Mouse (Mus musculus) embryonic facial prominence, embryonic 14.5 days (tissue): ENCODE data around the gene Akt1. TPM values are rescaled to one million over a fixed set of nuclear protein-coding genes. Genes with fewer than 3 reads are reported as not detected.
A peak's percentile ranks its signal among the peaks of the same experiment; 100 is the strongest.

Experiments
- ATAC-seq: fragments of 200-750 bp; cut with Nextera tagmentation; 2 replicates; pipeline ENCODE4 v1.8.0; 2017; ENCODE audit warnings: low read depth, moderate number of reproducible peaks, moderate TSS enrichment
- DNase-seq: peaks from one replicate; pipeline ENCODE4 v3.0.0-alpha.2; 2015; ENCODE audit warnings: low spot score
- H3K27ac ChIP-seq: fragments of 300-500 bp; sonication (generic); replicated peaks from 2 replicates; pipeline ENCODE4 v1.5.1; 2014; ENCODE audit warnings: low read depth, mild to moderate bottlenecking, low read length, moderate library complexity
- H3K27me3 ChIP-seq: fragments of 300-500 bp; sonication (generic); replicated peaks from 2 replicates; pipeline ENCODE4 v1.6.1; 2014; ENCODE audit warnings: low read length; ENCODE audit not compliant: control insufficient read depth, insufficient read depth
- H3K36me3 ChIP-seq: fragments of 300-500 bp; sonication (generic); 2 replicates; pipeline ENCODE4 v1.6.1; 2014; ENCODE audit warnings: low read length, mixed read lengths; ENCODE audit not compliant: control insufficient read depth, insufficient read depth
- H3K4me1 ChIP-seq: fragments of 300-500 bp; sonication (generic); 2 replicates; pipeline ENCODE4 v1.6.1; 2014; ENCODE audit warnings: antibody characterized with exemption, low read length; ENCODE audit not compliant: control insufficient read depth, insufficient read depth
- H3K4me2 ChIP-seq: fragments of 300-500 bp; sonication (generic); 2 replicates; pipeline ENCODE4 v1.6.1; 2014; ENCODE audit warnings: low read depth, mild to moderate bottlenecking, low read length, moderate library complexity, mixed read lengths
- H3K4me3 ChIP-seq: fragments of 300-500 bp; sonication (generic); 2 replicates; pipeline ENCODE4 v1.5.1; 2014; ENCODE audit warnings: low read depth, mild to moderate bottlenecking, low read length
- H3K9ac ChIP-seq: fragments of 300-500 bp; sonication (generic); 2 replicates; pipeline ENCODE4 v1.6.1; 2014; ENCODE audit warnings: low read depth, mild to moderate bottlenecking, low read length, moderate library complexity, mixed read lengths
- H3K9me3 ChIP-seq: fragments of 300-500 bp; sonication (generic); 2 replicates; pipeline ENCODE4 v1.6.1; 2016; ENCODE audit warnings: low read length; ENCODE audit not compliant: control insufficient read depth
- WGBS: fragments of 180-500 bp; shearing (Covaris S2); extraction: QIAGEN DNeasy Blood & Tissue Kit; methylation state at CpG from one replicate; pipeline ENCODE4 v1.1.7; 2014; 5-methylcytosine and 5-hydroxymethylcytosine counted together
- microRNA-seq: library from miRNA; unstranded; fragments of <30 nt; microRNA quantifications from one replicate; pipeline ENCODE4, GENCODE M21; 2016; ENCODE audit warnings: borderline number of aligned reads
- polyA plus RNA-seq: library from polyadenylated mRNA; unstranded; fragments of >200 nt; fragmentation: Nextera tagmentation; extraction: Ambion mirVana; gene quantifications from 2 replicates; pipeline ENCODE4 v1.2.1, GENCODE M21; 2014

Akt1 gene
- polyA plus RNA-seq, 1 experiment from 2014 or later = 84.0 TPM

GRCm38 (mm10) chr12:112606998-112607397 is 67.7 kb downstream of the Akt1 start:
- ATAC-seq = no peak
- Histone ChIP-seq H3K9me3 (no peaks in the 10 kb centered on the region), H3K9ac (no peak overlapping the region), H3K4me2 (no peak overlapping the region), H3K27me3 (no peaks in the 10 kb centered on the region), H3K4me3 (no peak overlapping the region), H3K4me1 (no peaks in the 10 kb centered on the region), H3K27ac (no peak overlapping the region), H3K36me3 (peaks cover 56% of the 10 kb centered on the region; the same call in 1 of the 2 replicates)
- no peak for DNase-seq
- WGBS = 58% methylated on average over 4 of the region's 6 CpGs

GRCm38 (mm10) chr12:112605766-112606165 is 68.9 kb downstream of the Akt1 start:
- H3K4me1 ChIP-seq = no peaks in the 10 kb centered on the region
- H3K27ac ChIP-seq = no peak overlapping the region
- DNase-seq (no peak), ATAC-seq (peak; percentile 75)
- 46% methylated on average over 6 of the region's 6 CpGs for WGBS
- H3K36me3 ChIP-seq = peaks cover 50% of the 10 kb centered on the region; the same call in 1 of the 2 replicates
- H3K9me3 ChIP-seq = no peaks in the 10 kb centered on the region
- H3K27me3 ChIP-seq = no peaks in the 10 kb centered on the region
- no peak overlapping the region for H3K9ac ChIP-seq
- no peak overlapping the region for H3K4me3 ChIP-seq
- H3K4me2 ChIP-seq = no peak overlapping the region

- peaks cover 43% of the 10 kb centered on the region; the same call in 1 of the 2 replicates for H3K36me3 ChIP-seq
- H3K4me2 ChIP-seq = no peak overlapping the region
- no peaks in the 10 kb centered on the region for H3K4me1 ChIP-seq
- H3K9ac ChIP-seq = 0 out of 2 replicates have a peak overlapping the region, but pooled peaks have one; percentile 19
- DNase-seq = peak; percentile 73
- H3K9me3 ChIP-seq = no peaks in the 10 kb centered on the region
- ATAC-seq = peak; percentile 74
- H3K27me3 ChIP-seq = no peaks in the 10 kb centered on the region
- no peak overlapping the region for H3K4me3 ChIP-seq
- 61% methylated on average over 20 of the region's 20 CpGs for whole genome bisulfite sequencing
- no peak overlapping the region for H3K27ac ChIP-seq
These were observed 69.7 kb downstream of the Akt1 start for GRCm38 (mm10) chr12:112604709-112605649.

- Histone ChIP-seq H3K9ac (no peak overlapping the region), H3K4me3 (no peak overlapping the region), H3K27me3 (no peaks in the 10 kb centered on the region), H3K36me3 (peaks cover 34% of the 10 kb centered on the region; the same call in 1 of the 2 replicates), H3K4me2 (no peak overlapping the region), H3K9me3 (no peaks in the 10 kb centered on the region), H3K27ac (no peak overlapping the region), H3K4me1 (no peaks in the 10 kb centered on the region)
- no peak for ATAC-seq
- DNase-seq = no peak
- WGBS = 90% methylated on average over 3 of the region's 5 CpGs
These were observed 70.7 kb downstream of the Akt1 start for GRCm38 (mm10) chr12:112604022-112604421.

Small RNA genes within 50 kb of the gene (microRNA-seq; reads per million reads assigned to microRNA genes)
- gene Mir6939 = not detected

Other genes starting within 250 kb of the Akt1 start
- 0.69 and 1.2 TPM in 2 replicates for gene A530016L24Rik, start 185.4 kb downstream of the Akt1 start, polyA plus RNA-seq
- 2.4 and 2.9 TPM in 2 replicates for gene Tmem179, start 158.1 kb downstream of the Akt1 start, polyA plus RNA-seq
- gene Inf2, start 86.1 kb downstream of the Akt1 start, polyA plus RNA-seq = 6.4 and 8.1 TPM in 2 replicates
- gene Adssl1, start 54.8 kb downstream of the Akt1 start, polyA plus RNA-seq = 23.2 and 26.5 TPM in 2 replicates
- 211 and 239 TPM in 2 replicates for gene Siva1, start 30.2 kb downstream of the Akt1 start, polyA plus RNA-seq
- 3.7 and 3.8 TPM in 2 replicates for gene Zbtb42, start 3.9 kb upstream of the Akt1 start, polyA plus RNA-seq
- gene Cep170b, start 45.6 kb upstream of the Akt1 start, polyA plus RNA-seq = 13.3 and 14.4 TPM in 2 replicates
- 12.8 and 13.0 TPM in 2 replicates for gene Pld4, start 85.8 kb upstream of the Akt1 start, polyA plus RNA-seq
- gene Ahnak2, start 127.8 kb upstream of the Akt1 start, polyA plus RNA-seq = 5.9 and 8.3 TPM in 2 replicates
- gene Clba1, start 134.1 kb upstream of the Akt1 start, polyA plus RNA-seq = 6.6 and 7.1 TPM in 2 replicates
- 86.2 and 105 TPM in 2 replicates for gene Cdca4, start 154.5 kb upstream of the Akt1 start, polyA plus RNA-seq
- 0.45 and 0.54 TPM in 2 replicates for gene Gpr132, start 193.3 kb upstream of the Akt1 start, polyA plus RNA-seq